Mouse (Mus musculus) gastrocnemius, postnatal 10 days (tissue): ENCODE measurements around the gene Gatm. TPM values are rescaled to one million over a fixed set of nuclear protein-coding genes. Genes with fewer than 3 reads are reported as not detected.
A peak's percentile ranks its signal among the peaks of the same experiment; 100 is the strongest.

ENCODE experiments used
- DNase-seq: peaks from one replicate; pipeline ENCODE4 v3.0.0; 2021; ENCODE audit warnings: mixed read lengths
- long read RNA-seq, 2 experiments: library from polyadenylated mRNA; stranded (forward); transcript quantifications; one replicate each; pipeline ENCODE4 v2.0.0; 2021
- total RNA-seq, 2 experiments: library from RNA; stranded (reverse); gene quantifications; 2 replicates each; pipeline ENCODE4 v1.2.3; 2021

The Gatm gene
- 100 to 1,000 TPM; 181 to 186 TPM for total RNA-seq
- long read RNA-seq, experiment 1, transcript Gatm-201 (9 exons, 2,389 nt): major isoform, 225 of 243 reads
- long read RNA-seq, experiment 1, partial matches to known transcripts: 6 of 243 reads
- long read RNA-seq, experiment 1, other reads (novel, unspliced or antisense): 12 of 243 reads
- long read RNA-seq, experiment 2, transcript Gatm-201 (9 exons, 2,389 nt): major isoform, 226 of 241 reads
- long read RNA-seq, experiment 2, partial matches to known transcripts: 8 of 241 reads
- long read RNA-seq, experiment 2, other reads (novel, unspliced or antisense): 7 of 241 reads

GRCm38 (mm10) chr2:122610746-122611653 is at the start of gene Gatm:
TSS of gene Gatm (minus strand) at chr2:122611303.
- DNase-seq: peak; percentile 77

- no peak for DNase-seq
Measured at GRCm38 (mm10) chr2:122659825-122660224, 48.7 kb upstream of the Gatm start.

DNA sequence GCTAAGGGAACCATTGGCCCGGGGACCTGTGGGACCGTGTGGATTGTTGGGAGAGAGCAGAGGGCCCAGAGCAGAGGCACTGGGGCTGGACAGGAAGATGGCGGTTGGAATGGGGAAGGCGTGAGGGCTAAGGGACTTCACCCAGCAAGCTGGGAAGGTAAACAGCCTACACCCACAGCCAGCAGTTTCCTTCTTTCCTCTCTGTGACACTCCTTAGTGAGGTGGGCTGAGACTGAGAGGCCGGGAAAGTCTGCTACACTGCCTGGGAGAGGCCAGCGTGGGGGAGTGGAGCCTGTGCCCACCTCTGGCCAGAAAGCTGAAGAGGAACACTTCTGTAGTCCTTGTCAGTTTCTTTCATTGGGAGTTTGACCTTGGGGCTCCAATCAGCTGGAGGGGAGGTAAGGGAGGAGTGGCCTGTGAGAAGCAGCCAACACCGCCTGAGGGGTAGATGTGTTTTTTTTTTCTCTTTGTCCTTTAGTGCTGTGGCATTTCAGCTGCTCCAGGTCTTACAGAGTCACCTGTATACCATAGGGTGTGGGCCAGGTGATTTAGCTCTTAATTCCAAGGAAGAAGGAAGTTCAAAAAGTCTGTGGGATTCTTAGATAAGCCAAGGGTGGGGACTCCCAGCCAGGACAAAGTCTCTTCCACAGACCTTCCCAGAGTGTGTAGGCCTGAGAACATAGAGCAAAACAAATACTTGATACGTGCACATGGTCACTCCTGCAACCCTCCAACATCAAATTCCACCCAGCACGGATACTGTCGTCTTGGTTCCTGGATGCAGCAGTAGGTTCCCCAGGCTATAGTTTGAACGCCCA is 46.8 kb upstream of the Gatm start:
- no peak for DNase-seq

DNA sequence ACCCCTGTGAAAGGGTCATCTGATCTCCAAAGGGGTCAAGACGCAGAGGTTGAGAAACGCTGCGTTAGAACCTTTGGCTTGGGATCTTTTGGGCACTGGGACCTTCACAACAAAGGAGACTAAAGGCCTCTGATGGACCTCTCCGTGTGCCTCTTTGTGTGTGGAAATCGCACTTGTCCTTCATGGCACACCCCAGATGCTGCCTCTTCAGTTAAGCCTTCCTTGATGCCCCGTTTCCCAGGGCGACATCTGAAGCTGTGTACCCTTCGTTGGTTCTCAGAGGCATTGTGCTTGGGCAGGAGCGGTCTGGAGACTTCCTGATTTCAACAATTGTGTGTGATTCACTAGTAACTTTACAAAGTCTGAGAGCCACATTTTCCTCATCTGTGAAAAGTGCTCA is 45.7 kb upstream of the Gatm start:
- DNase-seq: no peak

DNA sequence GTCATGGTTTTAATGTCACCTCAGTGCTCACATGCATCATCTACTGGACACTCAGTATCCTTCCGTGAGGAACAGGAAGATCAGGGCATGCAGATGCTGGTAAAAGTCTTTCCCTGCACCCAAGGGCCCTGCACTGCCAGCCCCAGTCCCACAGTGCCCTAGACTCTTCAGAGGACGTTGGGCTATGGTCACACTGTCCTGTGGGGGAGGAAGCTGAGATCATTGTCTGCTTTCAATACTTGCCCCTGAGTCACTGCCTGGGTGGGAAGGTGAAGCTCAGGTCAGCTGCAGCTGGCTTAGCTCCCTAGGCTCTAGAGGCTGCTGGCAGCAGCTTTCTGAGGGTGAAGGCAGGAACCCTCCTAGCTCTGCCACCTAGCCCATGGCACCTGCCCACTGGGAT is 44.9 kb upstream of the Gatm start:
- no peak for DNase-seq

GRCm38 (mm10) chr2:122652096-122653084 is 41.3 kb upstream of the Gatm start:
- no peak for DNase-seq

GRCm38 (mm10) chr2:122638673-122639072 is 27.6 kb upstream of the Gatm start:
- DNase-seq: no peak

DNA sequence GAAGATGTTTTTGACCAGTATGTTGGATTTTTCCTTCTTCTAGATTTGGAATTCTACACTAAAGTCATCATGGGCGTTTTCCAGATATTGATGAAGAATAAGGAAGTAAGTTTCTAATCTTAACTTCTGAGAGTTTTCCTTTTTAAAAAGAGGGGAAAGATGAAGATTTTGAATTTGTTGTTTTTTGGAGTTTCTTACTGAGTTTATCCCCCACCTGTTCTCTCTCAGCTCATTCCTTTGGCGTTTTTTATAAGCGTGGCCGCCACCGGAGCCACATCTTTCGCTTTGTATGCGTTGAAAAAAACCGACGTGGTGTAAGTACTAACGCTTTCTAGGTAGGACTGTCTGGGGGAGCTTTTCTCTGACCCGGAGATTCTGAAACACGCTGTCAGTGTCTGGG is 26.9 kb upstream of the Gatm start:
- no peak for DNase-seq

- peak; percentile 88 for DNase-seq
Measured at GRCm38 (mm10) chr2:122637526-122637997, 26.5 kb upstream of the Gatm start.

DNA sequence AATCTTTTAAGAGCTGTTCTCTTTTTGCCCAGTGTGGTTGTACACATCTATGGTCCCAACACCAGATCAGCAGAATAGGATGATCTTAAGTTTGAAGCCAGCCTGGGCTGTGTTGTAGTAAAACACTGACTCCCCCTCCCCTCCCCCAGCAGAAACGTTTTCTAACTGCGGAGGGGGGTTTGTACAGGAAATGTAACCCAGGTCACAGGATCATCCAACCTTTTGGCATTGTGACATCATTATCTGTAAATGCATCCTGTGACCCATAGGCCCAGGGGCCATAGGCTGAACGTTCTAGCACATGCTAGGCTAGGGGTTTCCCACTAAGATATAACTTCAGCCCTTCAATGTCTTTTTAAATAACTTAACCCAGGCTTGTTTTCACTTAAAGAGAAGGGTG is 25.6 kb upstream of the Gatm start, which contains the start of gene AA467197:
Gene AA467197 (plus strand): TSS at position 301 of the 400 bp plus-strand sequence.
- no peak for DNase-seq

DNA sequence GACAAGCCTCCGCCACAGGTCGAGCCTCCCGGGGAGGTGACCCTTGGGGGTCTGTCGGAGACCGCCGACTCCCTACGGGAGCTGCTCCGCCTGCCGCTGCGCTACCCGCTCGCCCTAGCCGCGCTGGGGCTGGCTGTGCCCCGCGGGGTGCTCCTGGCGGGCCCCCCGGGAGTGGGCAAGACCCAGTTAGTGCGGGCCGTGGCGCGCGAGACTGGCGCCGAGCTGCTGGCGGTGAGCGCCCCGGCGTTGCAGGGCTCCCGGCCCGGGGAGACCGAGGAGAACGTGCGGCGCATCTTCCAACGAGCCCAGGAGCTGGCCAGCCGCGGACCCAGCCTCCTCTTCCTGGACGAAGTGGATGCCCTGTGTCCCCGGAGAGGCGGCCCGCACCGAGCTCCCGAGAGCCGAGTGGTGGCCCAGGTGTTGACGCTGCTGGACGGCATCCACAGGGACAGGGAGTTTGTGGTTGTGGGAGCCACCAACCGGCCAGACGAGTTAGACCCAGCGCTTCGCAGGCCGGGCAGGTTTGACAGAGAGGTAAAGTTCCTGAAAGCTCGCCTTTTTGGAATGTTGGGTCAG is 20.2 kb upstream of the Gatm start:
- DNase-seq: peak; percentile 53

DNA sequence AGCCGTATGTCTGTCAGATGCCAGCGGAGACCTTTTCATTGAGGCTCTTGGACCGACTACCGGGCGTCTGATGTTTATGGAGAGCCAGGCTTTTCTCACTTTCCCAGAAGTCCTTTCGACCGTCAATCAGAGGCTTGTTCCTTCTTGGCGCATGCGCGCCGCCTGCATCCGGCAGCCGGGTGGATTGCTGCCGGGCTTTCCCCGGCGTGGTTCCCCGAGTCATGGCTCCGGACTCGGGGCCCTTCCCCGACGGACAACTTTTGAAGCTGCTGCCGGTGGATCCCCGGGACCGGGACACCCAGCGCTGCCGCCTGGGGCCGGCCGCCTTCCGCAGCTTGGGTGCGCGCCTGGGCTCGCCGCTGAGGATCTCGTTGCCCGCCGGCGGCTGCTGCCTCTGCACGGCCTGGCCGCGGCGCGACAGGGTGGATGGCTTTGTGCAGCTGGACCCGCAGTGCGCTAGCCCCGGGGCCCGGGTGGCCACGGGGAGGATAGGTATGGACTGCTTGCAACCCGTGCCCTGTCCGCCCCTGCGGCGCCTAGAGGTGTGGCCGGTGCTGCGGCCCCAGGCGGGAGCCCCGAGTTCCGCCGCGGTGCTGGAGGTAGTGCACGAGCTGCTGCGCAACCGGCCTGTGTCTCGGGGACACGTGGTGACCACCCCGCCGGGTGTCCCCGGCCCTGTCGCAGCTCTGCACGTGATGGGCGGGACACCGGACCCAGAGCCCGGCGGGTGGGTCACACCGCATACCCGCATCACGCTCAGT is 19.5 kb upstream of the Gatm start:
- peak; percentile 85 for DNase-seq

GRCm38 (mm10) chr2:122629871-122630270 is 18.8 kb upstream of the Gatm start:
- DNase-seq: no peak

GRCm38 (mm10) chr2:122628976-122629375 is 17.9 kb upstream of the Gatm start:
- peak; percentile 61 for DNase-seq

DNA sequence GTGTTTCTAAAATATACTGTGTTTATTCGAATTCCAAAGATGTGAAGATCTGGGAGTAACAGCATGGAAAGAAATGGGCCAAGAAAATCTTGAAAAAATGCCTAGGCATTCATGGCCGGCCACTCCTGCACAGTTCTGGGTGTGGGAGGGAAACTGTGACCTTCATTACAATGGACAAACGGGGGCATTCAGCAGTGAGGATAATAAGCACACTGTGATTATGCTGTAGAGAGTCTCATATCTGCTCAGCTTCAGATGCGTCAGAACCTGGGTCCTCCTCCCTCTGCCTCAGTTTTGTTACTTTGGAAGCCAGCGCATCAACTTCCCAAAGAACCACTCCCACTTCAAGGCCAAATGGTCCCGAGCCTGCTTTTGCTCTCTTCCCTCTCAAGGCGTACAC is 14.8 kb upstream of the Gatm start:
- no peak for DNase-seq

DNA sequence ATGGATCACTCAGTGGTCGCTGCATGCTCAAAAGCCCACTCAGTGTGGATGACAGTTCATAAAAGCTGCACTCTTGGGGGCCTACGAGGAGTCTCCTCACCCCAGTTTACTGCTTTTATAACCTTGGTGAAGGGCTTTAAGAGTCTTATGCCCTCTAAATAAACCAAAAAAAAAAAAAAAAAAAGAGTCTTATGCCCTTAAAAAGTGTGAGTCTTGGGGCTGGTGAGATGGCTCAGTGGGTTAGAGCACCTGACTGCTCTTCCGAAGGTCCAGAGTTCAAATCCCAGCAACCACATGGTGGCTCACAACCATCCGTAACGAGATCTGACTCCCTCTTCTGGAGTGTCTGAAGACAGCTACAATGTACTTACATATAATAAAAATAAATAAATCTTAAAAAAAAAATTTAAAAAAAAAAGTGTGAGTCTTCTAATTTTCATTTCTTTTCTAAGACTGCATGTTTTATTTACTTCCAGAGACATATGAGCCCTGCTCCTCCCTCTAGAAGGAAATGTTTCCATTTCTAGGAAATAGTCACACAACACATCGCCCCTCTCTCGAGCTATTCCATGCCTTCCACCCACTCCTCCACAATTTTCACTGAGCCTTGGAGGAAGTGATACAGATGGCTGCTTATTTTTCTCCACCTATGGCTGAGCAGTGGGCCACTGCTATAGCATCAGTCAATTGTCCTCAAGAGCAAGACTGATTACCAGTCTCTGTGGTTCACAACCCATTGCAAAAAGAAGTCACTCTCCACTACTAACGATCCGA is 10.4 kb upstream of the Gatm start:
- no peak for DNase-seq

DNA sequence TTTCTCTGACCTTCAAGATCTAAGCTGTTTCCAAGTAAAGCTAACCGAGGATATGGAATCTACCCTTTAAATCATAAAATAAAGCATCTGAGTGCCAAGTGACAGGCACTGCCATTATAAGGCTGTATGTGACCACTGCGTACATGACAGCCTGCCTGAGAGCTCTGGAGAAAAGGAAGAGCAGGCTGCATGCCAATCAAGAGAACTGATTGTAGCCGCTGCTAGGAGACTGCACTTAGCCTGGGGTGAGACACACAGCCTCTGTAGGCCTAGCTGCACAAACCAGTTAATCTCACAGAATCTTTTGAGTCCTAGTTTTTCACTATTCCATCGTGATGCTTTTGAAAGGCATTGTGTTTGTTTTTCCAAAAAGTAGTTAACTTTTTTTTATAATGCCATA is 7.6 kb upstream of the Gatm start:
- DNase-seq: no peak

DNA sequence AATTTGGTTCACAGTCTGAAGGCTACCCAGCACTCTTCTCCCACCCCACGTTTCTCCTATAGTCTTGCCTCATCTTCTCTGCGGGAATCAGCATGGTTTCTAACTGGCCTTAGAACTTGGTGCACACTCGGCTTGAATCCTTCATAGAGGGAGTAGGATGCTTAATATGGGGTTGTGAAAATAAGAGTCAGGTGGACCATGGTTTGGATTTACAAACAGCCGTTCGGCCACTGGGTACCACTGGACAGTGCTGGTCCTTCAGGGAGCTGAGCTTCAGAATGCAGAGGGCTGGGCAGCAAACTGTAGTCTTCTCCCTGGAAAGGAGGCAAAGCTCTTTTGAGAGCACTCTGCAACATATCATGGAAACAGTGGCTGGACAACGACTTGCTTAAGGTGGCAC is 6.7 kb upstream of the Gatm start:
- no peak for DNase-seq

DNA sequence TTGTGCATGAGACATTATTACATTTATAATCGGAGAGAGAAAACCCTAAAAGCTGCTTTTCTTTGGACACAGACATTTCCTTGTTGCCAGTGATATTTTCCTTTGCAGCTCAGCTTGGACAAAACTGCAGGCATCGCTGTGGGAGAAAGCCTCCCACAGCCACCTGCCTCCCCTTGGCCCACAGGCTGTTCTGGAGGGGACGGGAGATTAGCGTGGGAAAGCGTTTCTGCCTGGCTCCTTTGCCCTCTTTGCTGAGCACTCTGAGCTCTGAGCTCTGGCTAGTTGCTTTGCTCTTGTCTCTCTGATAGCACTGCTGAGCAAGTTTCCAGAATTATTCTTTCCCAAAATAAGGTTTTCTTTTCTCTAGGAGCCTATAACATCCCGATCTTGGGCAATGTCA is 5.1 kb upstream of the Gatm start:
- no peak for DNase-seq
